Mouse (Mus musculus): ENCODE data around the gene Gm9046. TPM values are rescaled to one million over a fixed set of nuclear protein-coding genes. Genes with fewer than 3 reads are reported as not detected.

Gm9046 gene
- total RNA-seq (2023; ENCODE audit: inconsistent age): not detected in 4 replicates

GRCm38 (mm10) chr10:118343155-118343554 lies at the start of gene Gm9046:
Gm9046 (minus strand) TSS chr10:118343255.

GRCm38 (mm10) chr10:118354005-118354404 lies 10.9 kb upstream of the Gm9046 start, which contains the start of gene Gm9049:
Gm9049 (minus strand) TSS chr10:118354105.

GRCm38 (mm10) chr10:118348579-118348978 lies 5.5 kb upstream of the Gm9046 start, which contains the start of gene Gm9048:
Gm9048 (minus strand) TSS chr10:118348679.

GRCm38 (mm10) chr10:118337731-118338130 lies 5.3 kb downstream of the Gm9046 start, which contains the start of gene Gm9045:
Gm9045 (minus strand) TSS chr10:118337831.

GRCm38 (mm10) chr10:118332308-118332707 lies 10.7 kb downstream of the Gm9046 start, which contains the start of gene Gm9044:
Gm9044 (minus strand) TSS chr10:118332408.

GRCm38 (mm10) chr10:118326869-118327268 lies 16.2 kb downstream of the Gm9046 start, which contains the start of gene Gm9040:
Gm9040 (minus strand) TSS chr10:118326969.

GRCm38 (mm10) chr10:118294938-118295337 lies 48.1 kb downstream of the Gm9046 start, which contains the start of gene Iltifb:
Iltifb (minus strand) TSS chr10:118295038.

Other genes starting within 250 kb of the Gm9046 start
- gene Mdm1, start 201.4 kb downstream of the Gm9046 start, total RNA-seq (2023; ENCODE audit: inconsistent age): 9.7 to 13.5 TPM (median 12.7 TPM) in 4 replicates
- not detected in 4 replicates for gene Il22, start 138.3 kb downstream of the Gm9046 start, total RNA-seq (2023; ENCODE audit: inconsistent age)
- gene Gm32717, start 102.5 kb downstream of the Gm9046 start, total RNA-seq (2023; ENCODE audit: inconsistent age): 0.72 to 1.3 TPM (median 1.1 TPM) in 4 replicates
- gene Gm32802, start 84.6 kb downstream of the Gm9046 start, total RNA-seq (2023; ENCODE audit: inconsistent age): 0.72 to 1.3 TPM (median 1.1 TPM) in 4 replicates
- not detected in 4 replicates for gene Iltifb, start 48.2 kb downstream of the Gm9046 start, total RNA-seq (2023; ENCODE audit: inconsistent age)
- not detected in 4 replicates for gene Gm9040, start 16.3 kb downstream of the Gm9046 start, total RNA-seq (2023; ENCODE audit: inconsistent age)
- gene Gm9044, start 10.8 kb downstream of the Gm9046 start, total RNA-seq (2023; ENCODE audit: inconsistent age): not detected in 4 replicates
- not detected in 4 replicates for gene Gm9045, start 5.4 kb downstream of the Gm9046 start, total RNA-seq (2023; ENCODE audit: inconsistent age)
- gene Gm9048, start 5.4 kb upstream of the Gm9046 start, total RNA-seq (2023; ENCODE audit: inconsistent age): not detected in 4 replicates
- gene Gm9049, start 10.8 kb upstream of the Gm9046 start, total RNA-seq (2023; ENCODE audit: inconsistent age): not detected in 4 replicates
- 0.61 to 1.7 TPM (median 1.1 TPM) in 4 replicates for gene Ifng, start 97.8 kb upstream of the Gm9046 start, total RNA-seq (2023; ENCODE audit: inconsistent age)